Comparison of ENCODE assay signal across 9 mouse cellular contexts in the genomic region with DNA sequence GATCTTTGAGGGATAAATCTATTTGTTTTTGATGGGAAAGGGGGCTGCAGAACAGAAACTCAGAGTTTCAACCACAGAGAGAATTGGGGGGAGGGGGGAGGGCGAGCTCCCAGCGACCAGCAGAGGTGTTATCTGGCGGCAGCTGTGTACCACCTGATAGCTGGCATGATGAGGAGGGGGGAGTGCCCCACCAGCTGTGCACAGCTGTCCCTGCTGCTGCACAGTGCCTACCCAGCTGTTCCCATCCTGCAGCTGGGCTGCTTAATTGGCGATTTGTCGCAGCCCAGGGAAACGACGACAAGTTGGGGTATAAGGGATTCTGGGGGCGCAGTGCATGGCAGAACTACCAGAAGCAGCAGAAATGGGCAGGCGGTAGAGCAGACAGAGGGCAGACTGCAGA. TPM values are rescaled to one million over a fixed set of nuclear protein-coding genes. Genes with fewer than 3 reads are reported as not detected.
DNase-seq lines count a peak whose midpoint lies in the region; ATAC-seq and TF ChIP-seq lines count a peak whose summit lies in the region.
"Had no signal": no experiment of that assay in that cellular context is flagged by ENCODE, and none has a peak within 500 bp of the region (broad histone marks: within the 10 kb centered on the region; RNA-seq: fewer than 3 reads in every experiment).

No protein-coding gene starts in this region.

- no peak overlapping the region for H3K4me2 ChIP-seq in intestine, embryonic 16.5 days (ENCODE audit: low read depth, low read length)
- H3K4me2 ChIP-seq in intestine, postnatal 0 days (replicated peaks; ENCODE audit: low read depth) = no peak overlapping the region
- peak overlapping the region; percentile 19; the same call in 1 of the 2 replicates for H3K4me2 ChIP-seq in embryonic facial prominence, embryonic 11.5 days (ENCODE audit: low read depth, low read length)
- no peak overlapping the region for H3K4me2 ChIP-seq in hindbrain, postnatal 0 days (ENCODE audit: low read depth, low read length)
- no peak overlapping the region for H3K4me2 ChIP-seq in midbrain, embryonic 16.5 days (ENCODE audit: low read length)

- H3K27ac ChIP-seq in intestine, embryonic 16.5 days (ENCODE audit: low read length) = peak overlapping the region; percentile 92; the same call in 1 of the 2 replicates
- no peak overlapping the region for H3K27ac ChIP-seq in intestine, postnatal 0 days (ENCODE audit: low read depth, low read length)
- no peak overlapping the region for H3K27ac ChIP-seq in embryonic facial prominence, embryonic 11.5 days (replicated peaks; ENCODE audit: low read depth, low read length)
- H3K27ac ChIP-seq in hindbrain, postnatal 0 days = peak overlapping the region; percentile 7; the same call in 1 of the 2 replicates
- H3K27ac ChIP-seq in midbrain, embryonic 16.5 days (ENCODE audit: low read length) = peak overlapping the region; percentile 62; the same call in 1 of the 2 replicates

- DNase-seq in embryonic facial prominence, embryonic 11.5 days (ENCODE audit: low spot score) = peak; percentile 0
- DNase-seq in hindbrain, postnatal 0 days (ENCODE audit: low spot score) = no peak
- DNase-seq in frontal cortex, postnatal 25 days (ENCODE audit: low spot score in 2 of 2) = no peak
- no peak for DNase-seq in adrenal gland, postnatal 10 days
- DNase-seq in cerebellum, adult 11-12 months = no peak
- DNase-seq: right cerebral cortex, adult 18-20 months had no signal

- H3K9me3 ChIP-seq in intestine, embryonic 16.5 days (ENCODE audit: control insufficient read depth, low read length) = no peaks in the 10 kb centered on the region
- H3K9me3 ChIP-seq in intestine, postnatal 0 days (ENCODE audit: control insufficient read depth) = no peaks in the 10 kb centered on the region
- no peaks in the 10 kb centered on the region for H3K9me3 ChIP-seq in embryonic facial prominence, embryonic 11.5 days (replicated peaks; ENCODE audit: control insufficient read depth, low read length)
- no peaks in the 10 kb centered on the region for H3K9me3 ChIP-seq in hindbrain, postnatal 0 days (ENCODE audit: low read length)
- H3K9me3 ChIP-seq in midbrain, embryonic 16.5 days (replicated peaks; ENCODE audit: control insufficient read depth, low read length, poor library complexity, severe bottlenecking) = no peaks in the 10 kb centered on the region

- no peaks in the 10 kb centered on the region for H3K36me3 ChIP-seq in intestine, embryonic 16.5 days (ENCODE audit: control insufficient read depth, insufficient read depth, low read length)
- 0 out of 2 replicates have a peak, but pooled peaks cover 2% of the 10 kb centered on the region for H3K36me3 ChIP-seq in intestine, postnatal 0 days (ENCODE audit: control insufficient read depth, insufficient read depth)
- H3K36me3 ChIP-seq in embryonic facial prominence, embryonic 11.5 days (replicated peaks; ENCODE audit: control insufficient read depth, insufficient read depth, low read depth, low read length) = no peaks in the 10 kb centered on the region
- peaks cover 9% of the 10 kb centered on the region; the same call in 1 of the 2 replicates for H3K36me3 ChIP-seq in hindbrain, postnatal 0 days (ENCODE audit: insufficient read depth, low read length)
- H3K36me3 ChIP-seq in midbrain, embryonic 16.5 days (ENCODE audit: control insufficient read depth, insufficient read depth, low read length) = no peaks in the 10 kb centered on the region

- peaks cover 46% of the 10 kb centered on the region for H3K4me1 ChIP-seq in intestine, embryonic 16.5 days (ENCODE audit: control insufficient read depth, insufficient read depth, low read length)
- H3K4me1 ChIP-seq in intestine, postnatal 0 days (replicated peaks; ENCODE audit: control insufficient read depth, insufficient read depth, low read length) = peaks cover 13% of the 10 kb centered on the region
- H3K4me1 ChIP-seq in embryonic facial prominence, embryonic 11.5 days (ENCODE audit: control insufficient read depth, insufficient read depth, low read length) = peaks cover 31% of the 10 kb centered on the region
- peaks cover 33% of the 10 kb centered on the region for H3K4me1 ChIP-seq in hindbrain, postnatal 0 days (ENCODE audit: insufficient read depth, low read length)
- peaks cover 21% of the 10 kb centered on the region for H3K4me1 ChIP-seq in midbrain, embryonic 16.5 days (ENCODE audit: control insufficient read depth, insufficient read depth, low read length)

- peak overlapping the region; percentile 40 for H3K9ac ChIP-seq in intestine, embryonic 16.5 days (ENCODE audit: low read depth, low read length)
- H3K9ac ChIP-seq in intestine, postnatal 0 days (ENCODE audit: low read depth, low read length) = no peak overlapping the region
- peak overlapping the region; percentile 64; the same call in 1 of the 2 replicates for H3K9ac ChIP-seq in embryonic facial prominence, embryonic 11.5 days (replicated peaks; ENCODE audit: low read length)
- H3K9ac ChIP-seq in hindbrain, postnatal 0 days (replicated peaks; ENCODE audit: low read length) = no peak overlapping the region
- peak overlapping the region; percentile 42; the same call in 1 of the 2 replicates for H3K9ac ChIP-seq in midbrain, embryonic 16.5 days (ENCODE audit: low read depth, low read length)

- ATAC-seq in intestine, embryonic 16.5 days = no peak
- no peak for ATAC-seq in intestine, postnatal 0 days
- no peak for ATAC-seq in embryonic facial prominence, embryonic 11.5 days (replicated peaks; ENCODE audit: insufficient number of reproducible peaks, low FRiP score, low TSS enrichment, low read depth)
- no peak for ATAC-seq in hindbrain, postnatal 0 days
- ATAC-seq in midbrain, embryonic 16.5 days = no peak

- no peaks in the 10 kb centered on the region for H3K27me3 ChIP-seq in intestine, embryonic 16.5 days (replicated peaks; ENCODE audit: control insufficient read depth, insufficient read depth, low read length)
- 0 out of 2 replicates have a peak, but pooled peaks cover 2% of the 10 kb centered on the region for H3K27me3 ChIP-seq in intestine, postnatal 0 days (replicated peaks; ENCODE audit: control insufficient read depth, insufficient read depth, low read length)
- H3K27me3 ChIP-seq in embryonic facial prominence, embryonic 11.5 days (ENCODE audit: control insufficient read depth, insufficient read depth, low read length) = peaks cover 10% of the 10 kb centered on the region
- H3K27me3 ChIP-seq in hindbrain, postnatal 0 days (ENCODE audit: insufficient read depth, low read length) = no peaks in the 10 kb centered on the region
- H3K27me3 ChIP-seq in midbrain, embryonic 16.5 days (ENCODE audit: control insufficient read depth, insufficient read depth, low read depth, low read length) = no peaks in the 10 kb centered on the region

- no peak for TF ChIP-seq CTCF in intestine, postnatal 0 days (IDR thresholded peaks at IDR 0.05; ENCODE audit: low read depth)
- no peak for TF ChIP-seq CTCF in hindbrain, postnatal 0 days (IDR thresholded peaks at IDR 0.05; ENCODE audit: low read depth)

- H3K4me3 ChIP-seq in intestine, embryonic 16.5 days (ENCODE audit: low read length) = no peak overlapping the region
- no peak overlapping the region for H3K4me3 ChIP-seq in intestine, postnatal 0 days (ENCODE audit: low read depth, low read length)
- H3K4me3 ChIP-seq in embryonic facial prominence, embryonic 11.5 days (ENCODE audit: low read depth, low read length) = no peak overlapping the region
- no peak overlapping the region for H3K4me3 ChIP-seq in hindbrain, postnatal 0 days (ENCODE audit: low read length)
- no peak overlapping the region for H3K4me3 ChIP-seq in midbrain, embryonic 16.5 days (ENCODE audit: low read depth, low read length)

- WGBS in intestine, embryonic 16.5 days = 51% methylated on average over 9 of the region's 9 CpGs
- 61% methylated on average over 9 of the region's 9 CpGs for WGBS in intestine, postnatal 0 days
- 48% methylated on average over 9 of the region's 9 CpGs for WGBS in embryonic facial prominence, embryonic 11.5 days
- 45% methylated on average over 7 of the region's 9 CpGs for WGBS in hindbrain, postnatal 0 days
- WGBS in midbrain, embryonic 16.5 days = 51% methylated on average over 9 of the region's 9 CpGs

RNA-seq across cellular contexts. Expression of gene G430095P16Rik, which starts 1.9 kb away (rescaled TPM):
- polyA plus RNA-seq in intestine, embryonic 16.5 days (2015; fragmentation: Nextera tagmentation; extraction: Ambion mirVana) = 2.0 and 2.6 TPM in 2 replicates
- polyA plus RNA-seq in intestine, postnatal 0 days (2015; fragmentation: Nextera tagmentation; extraction: Ambion mirVana) = 1.0 and 1.5 TPM in 2 replicates
- 3.6 and 5.7 TPM in 2 replicates for polyA plus RNA-seq in embryonic facial prominence, embryonic 11.5 days (2014; fragmentation: Nextera tagmentation; extraction: Ambion mirVana)
- 1.2 TPM in 1 of 2 replicates, not detected in the other for total RNA-seq in hindbrain, postnatal 0 days (2014; rRNA removed)
- polyA plus RNA-seq in hindbrain, postnatal 0 days (2015; fragmentation: Nextera tagmentation; extraction: Ambion mirVana) = 1.1 and 1.7 TPM in 2 replicates
- polyA plus RNA-seq in midbrain, embryonic 16.5 days (2015; fragmentation: Nextera tagmentation; extraction: Ambion mirVana) = 0.80 and 1.1 TPM in 2 replicates
- total RNA-seq in adrenal gland, postnatal 10 days (2021) = under 1 TPM; 0.51 to 0.88 TPM

RNA-seq across cellular contexts. Expression of gene Lyl1, which starts 23.4 kb away (rescaled TPM):
- polyA plus RNA-seq in intestine, embryonic 16.5 days (2015; fragmentation: Nextera tagmentation; extraction: Ambion mirVana) = 4.9 and 5.0 TPM in 2 replicates
- 3.5 and 3.9 TPM in 2 replicates for polyA plus RNA-seq in intestine, postnatal 0 days (2015; fragmentation: Nextera tagmentation; extraction: Ambion mirVana)
- 4.6 and 5.3 TPM in 2 replicates for polyA plus RNA-seq in embryonic facial prominence, embryonic 11.5 days (2014; fragmentation: Nextera tagmentation; extraction: Ambion mirVana)
- 1.7 and 7.8 TPM in 2 replicates for total RNA-seq in hindbrain, postnatal 0 days (2014; rRNA removed)
- 2.0 and 2.3 TPM in 2 replicates for polyA plus RNA-seq in hindbrain, postnatal 0 days (2015; fragmentation: Nextera tagmentation; extraction: Ambion mirVana)
- 2.2 and 3.1 TPM in 2 replicates for polyA plus RNA-seq in midbrain, embryonic 16.5 days (2015; fragmentation: Nextera tagmentation; extraction: Ambion mirVana)
- total RNA-seq in adrenal gland, postnatal 10 days (2021) = 1 to 10 TPM; 7.8 to 8.5 TPM

RNA-seq across cellular contexts. Expression of gene Nacc1, which starts 37.0 kb away (rescaled TPM):
- 11.0 and 14.8 TPM in 2 replicates for polyA plus RNA-seq in intestine, embryonic 16.5 days (2015; fragmentation: Nextera tagmentation; extraction: Ambion mirVana)
- 9.3 and 9.8 TPM in 2 replicates for polyA plus RNA-seq in intestine, postnatal 0 days (2015; fragmentation: Nextera tagmentation; extraction: Ambion mirVana)
- polyA plus RNA-seq in embryonic facial prominence, embryonic 11.5 days (2014; fragmentation: Nextera tagmentation; extraction: Ambion mirVana) = 21.0 and 21.1 TPM in 2 replicates
- total RNA-seq in hindbrain, postnatal 0 days (2014; rRNA removed) = 110 and 129 TPM in 2 replicates
- 13.8 and 14.9 TPM in 2 replicates for polyA plus RNA-seq in hindbrain, postnatal 0 days (2015; fragmentation: Nextera tagmentation; extraction: Ambion mirVana)
- 13.0 and 14.2 TPM in 2 replicates for polyA plus RNA-seq in midbrain, embryonic 16.5 days (2015; fragmentation: Nextera tagmentation; extraction: Ambion mirVana)
- total RNA-seq in adrenal gland, postnatal 10 days (2021) = 10 to 100 TPM; 59.1 to 62.9 TPM

RNA-seq across cellular contexts. Expression of gene Trmt1, which starts 38.6 kb away (rescaled TPM):
- polyA plus RNA-seq in intestine, embryonic 16.5 days (2015; fragmentation: Nextera tagmentation; extraction: Ambion mirVana) = 60.0 and 67.1 TPM in 2 replicates
- polyA plus RNA-seq in intestine, postnatal 0 days (2015; fragmentation: Nextera tagmentation; extraction: Ambion mirVana) = 22.3 and 23.7 TPM in 2 replicates
- polyA plus RNA-seq in embryonic facial prominence, embryonic 11.5 days (2014; fragmentation: Nextera tagmentation; extraction: Ambion mirVana) = 61.5 and 64.7 TPM in 2 replicates
- total RNA-seq in hindbrain, postnatal 0 days (2014; rRNA removed) = 69.5 and 93.3 TPM in 2 replicates
- 71.2 and 79.2 TPM in 2 replicates for polyA plus RNA-seq in hindbrain, postnatal 0 days (2015; fragmentation: Nextera tagmentation; extraction: Ambion mirVana)
- 59.0 and 68.1 TPM in 2 replicates for polyA plus RNA-seq in midbrain, embryonic 16.5 days (2015; fragmentation: Nextera tagmentation; extraction: Ambion mirVana)
- total RNA-seq in adrenal gland, postnatal 10 days (2021) = 10 to 100 TPM; 63.4 to 82.8 TPM

Comparison
In these comparisons a context has a peak if more than half of its experiments do, and no peak if none do; other contexts are left out.
1. H3K27ac ChIP-seq: peak in intestine, embryonic 16.5 days (single experiment), hindbrain, postnatal 0 days (single experiment) and midbrain, embryonic 16.5 days (single experiment); none in intestine, postnatal 0 days (single experiment) and embryonic facial prominence, embryonic 11.5 days (single experiment).
2. H3K9ac ChIP-seq: peak in intestine, embryonic 16.5 days (single experiment), embryonic facial prominence, embryonic 11.5 days (single experiment) and midbrain, embryonic 16.5 days (single experiment); none in intestine, postnatal 0 days (single experiment) and hindbrain, postnatal 0 days (single experiment).